Mouse (Mus musculus) ES-Bruce4 (cell line): ENCODE measurements around the gene Dhrs3.

ENCODE experiments used
- CTCF ChIP-seq: IDR thresholded peaks from one replicate; pipeline ENCODE4 v1.8.1; 2011; ENCODE audit warnings: low read depth, low read length
- EP300 ChIP-seq: IDR thresholded peaks from 2 replicates; pipeline ENCODE4 v1.6.1; 2011; ENCODE audit warnings: low read depth, low read length; ENCODE audit not compliant: insufficient read depth
- POLR2A ChIP-seq: IDR thresholded peaks from one replicate; pipeline ENCODE4 v1.8.1; 2011; ENCODE audit warnings: low read length; ENCODE audit not compliant: insufficient read depth

DNA sequence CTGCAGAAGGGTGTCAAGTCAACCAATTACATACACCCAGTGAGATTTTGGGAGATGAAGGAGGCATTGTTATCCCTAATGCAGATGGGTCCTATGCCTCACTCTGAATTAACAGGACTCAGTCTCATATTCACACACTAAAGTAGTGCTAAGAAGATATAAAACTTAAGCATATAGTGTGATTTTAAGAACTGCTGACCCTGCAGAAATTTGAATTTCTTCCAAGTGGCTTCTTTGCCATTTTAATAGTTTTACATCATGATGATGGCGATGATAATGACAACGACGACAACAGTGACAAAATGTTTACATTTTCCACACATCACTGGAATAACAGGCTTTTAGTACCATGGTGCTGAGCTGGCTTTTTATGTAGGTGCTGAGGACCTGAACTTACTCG is 24.0 kb upstream of the Dhrs3 start:
- TF ChIP-seq POLR2A (no peak), CTCF (no peak), EP300 (no peak)
